Mouse (Mus musculus): ENCODE results near the gene Trub1. TPM values are rescaled to one million over a fixed set of nuclear protein-coding genes. Genes with fewer than 3 reads are reported as not detected.

The Trub1 gene
- polyA plus RNA-seq, 1 experiment from 2014 or later: 17.8 TPM

DNA sequence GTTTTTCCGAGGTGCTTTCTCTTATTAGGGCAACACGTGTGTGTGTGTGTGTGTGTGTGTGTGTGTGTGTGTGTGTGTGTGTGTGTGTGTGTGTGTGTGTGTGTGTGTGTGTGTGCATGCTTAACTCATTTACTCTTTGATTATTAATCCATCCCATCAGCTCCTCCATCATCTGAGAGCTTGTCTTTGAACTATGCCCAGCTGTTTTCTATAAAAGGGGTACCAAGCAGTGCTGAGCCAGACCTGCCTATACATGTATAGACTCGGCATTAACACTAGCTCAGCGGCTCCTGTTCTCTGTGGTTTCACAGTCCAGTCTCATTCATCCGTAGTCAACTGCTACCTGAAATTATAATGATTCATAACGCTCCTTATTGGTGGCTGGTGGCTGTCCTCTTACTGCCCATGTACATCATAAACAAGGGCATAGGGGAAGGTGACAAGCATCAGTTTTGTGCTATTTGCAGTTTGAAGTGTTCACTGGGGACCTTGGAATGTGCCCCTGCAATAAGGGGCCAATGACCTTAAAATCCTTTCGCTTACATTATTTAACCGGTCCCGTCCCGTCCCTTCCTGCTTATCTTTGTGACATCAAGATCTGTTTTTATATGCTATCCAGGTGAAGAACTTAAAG lies 45.5 kb downstream of the Trub1 start:
- no peak overlapping the region for H3K9ac ChIP-seq (ENCODE audit: low read depth, low read length)
- no peak overlapping the region for H3K4me3 ChIP-seq (ENCODE audit: low read depth, low read length)
- no peaks in the 10 kb centered on the region for H3K36me3 ChIP-seq (ENCODE audit: control insufficient read depth, insufficient read depth, low read length)
- ATAC-seq (ENCODE audit: low FRiP score) (no peak), DNase-seq (ENCODE audit: low spot score) (no peak)
- H3K9me3 ChIP-seq (ENCODE audit: control insufficient read depth, low read length): no peaks in the 10 kb centered on the region
- WGBS: 83% methylated on average over 9 of the region's 10 CpGs
- H3K4me1 ChIP-seq (replicated peaks; ENCODE audit: control insufficient read depth, insufficient read depth, low read length): no peaks in the 10 kb centered on the region
- H3K27me3 ChIP-seq (ENCODE audit: control insufficient read depth, insufficient read depth, low read length): no peaks in the 10 kb centered on the region
- no peak overlapping the region for H3K27ac ChIP-seq (ENCODE audit: low read depth, low read length)
- H3K4me2 ChIP-seq (replicated peaks; ENCODE audit: low read depth, low read length): no peak overlapping the region

DNA sequence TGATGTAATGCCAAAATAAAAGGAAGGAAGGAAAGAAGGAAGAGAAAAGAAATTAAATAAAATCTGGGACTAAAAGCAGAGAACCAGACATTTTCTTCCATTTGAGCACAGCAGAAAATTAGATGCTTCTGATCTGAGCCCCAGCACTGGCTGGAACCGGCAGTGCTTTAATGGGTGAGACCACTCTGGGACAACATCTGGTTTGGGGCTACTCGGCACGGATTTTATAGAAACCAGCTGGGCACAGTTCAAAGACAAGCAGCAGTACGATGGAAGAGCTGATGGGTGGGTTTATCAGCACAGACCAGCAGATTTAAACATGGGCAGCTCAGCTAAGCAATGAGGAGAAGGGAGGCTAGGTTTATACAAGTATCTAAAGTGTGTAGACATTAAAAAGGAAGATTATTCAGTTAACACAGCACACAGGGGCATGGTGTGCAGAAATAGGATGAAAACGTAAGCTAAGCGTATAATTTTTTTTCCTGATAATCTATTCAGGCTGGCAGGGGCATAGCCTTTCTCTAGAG lies 46.2 kb downstream of the Trub1 start:
- Histone ChIP-seq H3K9ac (ENCODE audit: low read depth, low read length) (no peak overlapping the region), H3K27me3 (ENCODE audit: control insufficient read depth, insufficient read depth, low read length) (no peaks in the 10 kb centered on the region), H3K4me3 (ENCODE audit: low read depth, low read length) (no peak overlapping the region), H3K36me3 (ENCODE audit: control insufficient read depth, insufficient read depth, low read length) (no peaks in the 10 kb centered on the region), H3K27ac (ENCODE audit: low read depth, low read length) (no peak overlapping the region), H3K4me2 (replicated peaks; ENCODE audit: low read depth, low read length) (no peak overlapping the region), H3K9me3 (ENCODE audit: control insufficient read depth, low read length) (no peaks in the 10 kb centered on the region), H3K4me1 (replicated peaks; ENCODE audit: control insufficient read depth, insufficient read depth, low read length) (no peaks in the 10 kb centered on the region)
- 73% methylated on average over 6 of the region's 6 CpGs for WGBS
- no peak for DNase-seq (ENCODE audit: low spot score)
- no peak for ATAC-seq (ENCODE audit: low FRiP score)

DNA sequence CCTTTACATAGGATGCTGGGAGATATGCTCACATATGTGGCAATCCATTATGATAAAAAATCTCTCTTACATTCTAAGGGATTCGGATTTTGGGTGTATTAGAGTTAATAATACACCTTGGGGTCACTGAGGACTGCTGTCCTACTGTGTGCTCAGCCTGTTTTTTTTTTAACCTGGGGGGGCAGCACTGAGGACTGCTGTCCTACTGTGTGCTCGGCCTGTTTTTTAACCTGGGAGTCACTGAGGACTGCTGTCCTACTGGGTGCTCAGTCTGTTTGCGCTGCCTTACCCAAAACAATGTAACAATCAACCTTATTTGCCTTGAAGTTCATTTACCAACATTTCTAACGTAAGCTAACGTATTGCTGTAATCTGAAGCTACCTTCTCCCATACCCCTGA lies 47.5 kb downstream of the Trub1 start:
- 95% methylated on average over 5 of the region's 5 CpGs for WGBS
- H3K27ac ChIP-seq (ENCODE audit: low read depth, low read length): no peak overlapping the region
- no peaks in the 10 kb centered on the region for H3K4me1 ChIP-seq (replicated peaks; ENCODE audit: control insufficient read depth, insufficient read depth, low read length)
- H3K4me3 ChIP-seq (ENCODE audit: low read depth, low read length): no peak overlapping the region
- H3K4me2 ChIP-seq (replicated peaks; ENCODE audit: low read depth, low read length): no peak overlapping the region
- H3K9me3 ChIP-seq (ENCODE audit: control insufficient read depth, low read length): no peaks in the 10 kb centered on the region
- H3K27me3 ChIP-seq (ENCODE audit: control insufficient read depth, insufficient read depth, low read length): no peaks in the 10 kb centered on the region
- DNase-seq (ENCODE audit: low spot score): no peak
- no peak overlapping the region for H3K9ac ChIP-seq (ENCODE audit: low read depth, low read length)
- no peak for ATAC-seq (ENCODE audit: low FRiP score)
- H3K36me3 ChIP-seq (ENCODE audit: control insufficient read depth, insufficient read depth, low read length): no peaks in the 10 kb centered on the region

DNA sequence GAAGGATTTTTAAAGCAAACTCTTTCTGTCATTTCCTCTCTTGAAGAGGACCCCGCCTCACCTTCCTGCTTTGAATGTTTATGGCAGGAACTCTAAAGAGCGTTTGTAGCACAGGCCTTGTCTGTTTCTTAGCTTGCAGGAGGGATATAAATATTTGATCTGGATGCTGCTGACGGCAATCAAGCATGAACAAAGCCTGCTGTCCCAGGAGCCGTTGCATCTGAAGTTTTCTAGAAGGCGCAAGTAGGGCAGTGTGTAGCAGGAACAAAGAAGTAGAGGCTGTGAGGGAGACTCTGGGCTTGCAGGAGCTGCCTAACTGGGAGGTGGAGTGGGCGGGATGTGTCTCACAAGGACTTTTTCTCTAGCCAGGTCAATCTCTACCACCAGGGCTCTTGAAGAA lies 50.4 kb downstream of the Trub1 start:
- DNase-seq (ENCODE audit: low spot score): no peak
- no peaks in the 10 kb centered on the region for H3K27me3 ChIP-seq (ENCODE audit: control insufficient read depth, insufficient read depth, low read length)
- H3K27ac ChIP-seq (ENCODE audit: low read depth, low read length): no peak overlapping the region
- H3K9ac ChIP-seq (ENCODE audit: low read depth, low read length): no peak overlapping the region
- no peaks in the 10 kb centered on the region for H3K4me1 ChIP-seq (replicated peaks; ENCODE audit: control insufficient read depth, insufficient read depth, low read length)
- H3K36me3 ChIP-seq (ENCODE audit: control insufficient read depth, insufficient read depth, low read length): no peaks in the 10 kb centered on the region
- H3K9me3 ChIP-seq (ENCODE audit: control insufficient read depth, low read length): no peaks in the 10 kb centered on the region
- no peak for ATAC-seq (ENCODE audit: low FRiP score)
- no peak overlapping the region for H3K4me3 ChIP-seq (ENCODE audit: low read depth, low read length)
- WGBS: 83% methylated on average over 6 of the region's 6 CpGs
- H3K4me2 ChIP-seq (replicated peaks; ENCODE audit: low read depth, low read length): no peak overlapping the region

DNA sequence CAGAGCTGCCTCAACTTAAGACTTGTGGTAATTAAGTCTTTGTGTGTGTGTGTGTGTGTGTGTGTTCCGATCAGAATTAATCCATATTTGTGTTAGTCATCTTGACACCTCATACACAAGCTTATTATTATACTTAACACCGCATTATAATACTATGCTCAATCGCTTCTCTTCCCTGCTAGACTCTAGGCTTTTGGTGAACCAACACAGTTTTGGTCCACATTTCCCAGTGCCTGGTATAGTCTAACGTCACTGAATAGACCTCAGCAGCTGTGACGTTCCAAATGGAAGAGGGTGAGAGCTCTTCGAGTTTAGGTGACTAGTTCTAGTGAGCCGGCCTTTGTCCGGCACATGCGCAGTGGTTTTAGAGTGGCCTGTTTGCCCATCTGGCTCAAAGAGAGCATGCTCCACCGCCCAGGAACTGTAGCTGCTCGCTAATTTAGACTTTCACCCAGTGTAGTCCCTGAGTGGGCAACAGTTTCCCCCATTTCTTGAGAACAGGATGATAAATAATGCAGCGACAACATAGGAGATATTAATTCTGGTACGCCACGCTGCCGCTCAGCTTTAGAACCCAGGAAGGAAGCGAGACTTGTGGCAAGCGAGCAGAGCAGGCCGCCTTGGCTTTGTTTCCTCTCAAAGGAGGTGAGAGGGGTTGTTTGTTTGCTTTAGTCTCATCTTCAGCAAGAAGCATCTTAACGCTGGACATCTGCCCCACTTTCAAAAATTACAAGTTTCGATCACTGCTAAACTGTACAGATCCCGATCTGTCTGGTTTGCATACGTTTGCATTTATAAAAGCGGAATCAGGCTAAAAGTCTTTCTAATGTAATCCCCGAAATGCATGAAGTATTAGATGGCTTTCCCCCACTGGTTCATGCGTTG lies 52.6 kb downstream of the Trub1 start:
- 73% methylated on average over 25 of the region's 25 CpGs for WGBS
- Histone ChIP-seq H3K36me3 (ENCODE audit: control insufficient read depth, insufficient read depth, low read length) (no peaks in the 10 kb centered on the region), H3K4me2 (replicated peaks; ENCODE audit: low read depth, low read length) (no peak overlapping the region), H3K4me1 (replicated peaks; ENCODE audit: control insufficient read depth, insufficient read depth, low read length) (no peaks in the 10 kb centered on the region), H3K9ac (ENCODE audit: low read depth, low read length) (no peak overlapping the region), H3K4me3 (ENCODE audit: low read depth, low read length) (no peak overlapping the region), H3K27me3 (ENCODE audit: control insufficient read depth, insufficient read depth, low read length) (no peaks in the 10 kb centered on the region), H3K27ac (ENCODE audit: low read depth, low read length) (no peak overlapping the region), H3K9me3 (ENCODE audit: control insufficient read depth, low read length) (no peaks in the 10 kb centered on the region)
- DNase-seq (ENCODE audit: low spot score) (no peak), ATAC-seq (ENCODE audit: low FRiP score) (no peak)

DNA sequence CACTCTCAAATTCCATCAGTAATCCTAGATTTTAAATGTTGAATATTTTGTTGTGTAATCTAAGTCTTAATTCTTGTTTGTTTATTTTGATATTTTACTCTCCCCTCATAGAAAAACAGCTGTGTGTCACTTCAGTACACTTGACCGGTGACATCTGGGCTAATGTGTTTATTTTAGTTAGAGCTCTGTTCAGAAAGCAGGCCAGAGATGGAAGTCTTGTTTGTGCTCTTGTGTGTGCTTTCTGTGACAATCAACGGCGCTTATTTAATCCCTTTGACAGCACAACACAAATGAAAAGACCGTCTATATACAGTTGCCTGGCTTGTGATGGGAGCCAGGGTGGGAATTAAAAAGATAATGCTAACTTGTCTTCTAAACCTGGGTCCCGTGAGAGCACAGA lies 53.9 kb downstream of the Trub1 start:
- ATAC-seq (ENCODE audit: low FRiP score): no peak
- Histone ChIP-seq H3K27me3 (ENCODE audit: control insufficient read depth, insufficient read depth, low read length) (no peaks in the 10 kb centered on the region), H3K4me3 (ENCODE audit: low read depth, low read length) (no peak overlapping the region), H3K4me1 (replicated peaks; ENCODE audit: control insufficient read depth, insufficient read depth, low read length) (no peaks in the 10 kb centered on the region), H3K27ac (ENCODE audit: low read depth, low read length) (no peak overlapping the region), H3K9me3 (ENCODE audit: control insufficient read depth, low read length) (no peaks in the 10 kb centered on the region), H3K4me2 (replicated peaks; ENCODE audit: low read depth, low read length) (no peak overlapping the region), H3K9ac (ENCODE audit: low read depth, low read length) (no peak overlapping the region), H3K36me3 (ENCODE audit: control insufficient read depth, insufficient read depth, low read length) (no peaks in the 10 kb centered on the region)
- DNase-seq (ENCODE audit: low spot score): no peak
- 50% methylated on average over 5 of the region's 5 CpGs for WGBS

DNA sequence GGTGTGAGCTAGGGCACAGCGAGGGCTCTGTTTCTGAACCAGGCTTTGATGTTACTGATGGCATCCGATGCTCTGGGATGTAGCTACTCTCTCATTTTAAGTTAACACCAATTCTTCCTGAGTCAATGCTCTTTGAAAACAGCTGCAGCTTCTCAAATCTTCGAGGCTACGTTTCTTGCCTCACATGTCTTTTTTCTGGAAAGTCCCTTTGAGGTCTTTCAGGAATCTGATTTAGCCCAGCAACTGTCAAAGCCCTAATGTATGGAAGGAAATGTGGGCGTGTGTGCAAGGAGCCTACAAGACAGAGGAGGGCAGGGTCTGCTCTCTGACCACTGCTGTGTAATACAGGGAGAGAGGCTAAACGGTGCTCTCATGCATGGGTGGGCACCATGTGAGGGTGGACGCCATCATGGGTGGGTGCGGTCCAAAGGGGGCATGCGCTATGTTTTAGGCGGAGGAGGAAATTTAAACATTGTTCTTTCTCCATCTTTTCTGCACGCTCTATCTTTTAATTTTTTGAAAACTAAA lies 55.6 kb downstream of the Trub1 start:
- Histone ChIP-seq H3K4me3 (ENCODE audit: low read depth, low read length) (no peak overlapping the region), H3K4me1 (replicated peaks; ENCODE audit: control insufficient read depth, insufficient read depth, low read length) (no peaks in the 10 kb centered on the region), H3K27me3 (ENCODE audit: control insufficient read depth, insufficient read depth, low read length) (no peaks in the 10 kb centered on the region), H3K9ac (ENCODE audit: low read depth, low read length) (no peak overlapping the region), H3K27ac (ENCODE audit: low read depth, low read length) (no peak overlapping the region), H3K36me3 (ENCODE audit: control insufficient read depth, insufficient read depth, low read length) (no peaks in the 10 kb centered on the region), H3K9me3 (ENCODE audit: control insufficient read depth, low read length) (no peaks in the 10 kb centered on the region), H3K4me2 (replicated peaks; ENCODE audit: low read depth, low read length) (no peak overlapping the region)
- ATAC-seq (ENCODE audit: low FRiP score) (no peak), DNase-seq (ENCODE audit: low spot score) (no peak)
- 88% methylated on average over 11 of the region's 11 CpGs for WGBS

DNA sequence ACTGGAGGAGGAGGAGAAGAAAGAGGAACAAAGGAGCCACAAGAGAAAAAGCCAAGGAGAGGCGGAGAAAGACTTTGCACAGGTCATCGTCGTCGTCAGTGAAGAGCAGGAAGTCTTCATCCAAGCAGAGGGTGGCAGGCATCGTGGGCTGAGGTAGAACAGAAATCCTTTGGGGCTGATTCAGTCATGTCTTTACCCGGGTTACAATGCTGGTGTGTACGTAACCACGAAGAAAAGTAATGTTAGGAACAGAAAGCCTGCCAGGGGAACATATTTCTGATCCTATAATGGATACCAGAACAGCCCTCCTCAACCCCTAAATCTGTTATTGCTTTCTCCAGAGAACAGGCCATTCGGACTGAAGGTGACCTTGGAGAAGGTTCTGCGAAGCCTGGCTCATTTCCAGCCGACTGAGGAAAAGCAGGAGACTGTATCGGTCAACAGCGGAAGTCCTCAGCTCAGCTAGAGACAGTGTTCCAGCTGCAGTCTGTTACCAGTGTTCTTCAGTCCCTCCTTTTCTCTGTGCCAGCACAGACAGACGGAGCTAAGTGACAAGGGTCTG lies 57.1 kb downstream of the Trub1 start:
- DNase-seq (ENCODE audit: low spot score) (no peak), ATAC-seq (ENCODE audit: low FRiP score) (no peak)
- Histone ChIP-seq H3K4me1 (replicated peaks; ENCODE audit: control insufficient read depth, insufficient read depth, low read length) (no peaks in the 10 kb centered on the region), H3K9me3 (ENCODE audit: control insufficient read depth, low read length) (no peaks in the 10 kb centered on the region), H3K4me3 (ENCODE audit: low read depth, low read length) (no peak overlapping the region), H3K9ac (ENCODE audit: low read depth, low read length) (no peak overlapping the region), H3K27me3 (ENCODE audit: control insufficient read depth, insufficient read depth, low read length) (no peaks in the 10 kb centered on the region), H3K4me2 (replicated peaks; ENCODE audit: low read depth, low read length) (no peak overlapping the region), H3K27ac (ENCODE audit: low read depth, low read length) (no peak overlapping the region), H3K36me3 (ENCODE audit: control insufficient read depth, insufficient read depth, low read length) (no peaks in the 10 kb centered on the region)
- WGBS: 81% methylated on average over 14 of the region's 14 CpGs
